Mouse (Mus musculus) gastrocnemius, postnatal 4 days (tissue): ENCODE results near the gene Pecr. TPM values are rescaled to one million over a fixed set of nuclear protein-coding genes. Genes with fewer than 3 reads are reported as not detected.
"Not testable (repeated sequence)": the region's sequence is repeated elsewhere in the genome, so short reads cannot be mapped to it uniquely, and the experiment has no call there.

Experiments
- DNase-seq, 2 experiments: peaks; one replicate each; pipeline ENCODE4 v3.0.0; 2021 to 2022; ENCODE audit warnings: low spot score in 2 of 2, mixed read lengths in 2 of 2
- total RNA-seq, 2 experiments: library from RNA; stranded (reverse); gene quantifications; 2 replicates each; pipeline ENCODE4 v1.2.3; 2021

The Pecr gene
- total RNA-seq, 2 experiments from 2014 or later, result 16.9 to 17.8 TPM

GRCm38 (mm10) chr1:72238016-72238580 lies 46.0 kb downstream of the Pecr start:
- no peak for DNase-seq

DNA sequence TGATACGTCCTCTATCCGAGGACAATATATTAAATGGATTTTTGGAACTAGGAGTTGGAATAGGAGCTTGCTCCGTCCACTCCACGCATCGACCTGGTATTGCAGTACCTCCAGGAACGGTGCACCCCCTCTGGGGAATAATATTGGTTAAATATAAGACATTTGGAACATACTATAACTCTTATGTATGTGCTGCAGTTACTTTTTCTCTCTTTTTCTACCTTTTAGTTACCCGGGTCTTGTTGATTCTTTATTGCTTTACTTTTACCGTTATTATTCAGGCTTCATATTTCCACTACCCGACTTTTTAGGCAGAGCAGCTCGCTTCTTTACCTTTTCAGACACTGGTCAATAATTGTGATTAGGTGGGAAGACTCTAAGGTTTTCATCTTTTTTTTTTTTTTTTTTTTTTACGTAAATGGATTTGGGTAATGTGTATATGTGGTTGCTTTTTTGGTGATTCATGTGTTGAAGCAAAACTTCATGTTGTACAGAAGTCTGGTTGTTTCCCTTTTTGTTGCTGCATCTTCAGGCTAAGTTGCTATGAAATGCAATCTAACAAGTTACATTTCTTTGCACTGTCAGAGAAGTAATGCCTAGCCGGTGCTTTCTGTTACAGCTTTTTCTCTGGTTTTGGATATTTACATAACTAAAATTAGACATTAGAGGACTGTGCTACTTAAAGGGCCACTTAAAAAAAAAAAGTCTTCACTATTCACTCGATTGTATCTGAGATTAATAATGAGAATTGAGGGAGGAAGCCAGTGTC lies 46.9 kb downstream of the Pecr start:
- no peak for DNase-seq

GRCm38 (mm10) chr1:72236363-72237006 lies 47.6 kb downstream of the Pecr start:
- peak; percentile 56 to 77 for DNase-seq

GRCm38 (mm10) chr1:72232592-72232991 lies 51.5 kb downstream of the Pecr start:
- DNase-seq, result not testable (repeated sequence)

- DNase-seq, result no peak
Observed at GRCm38 (mm10) chr1:72228974-72229373, 55.1 kb downstream of the Pecr start.

GRCm38 (mm10) chr1:72227546-72227945 lies 56.6 kb downstream of the Pecr start:
- DNase-seq, result no peak

DNA sequence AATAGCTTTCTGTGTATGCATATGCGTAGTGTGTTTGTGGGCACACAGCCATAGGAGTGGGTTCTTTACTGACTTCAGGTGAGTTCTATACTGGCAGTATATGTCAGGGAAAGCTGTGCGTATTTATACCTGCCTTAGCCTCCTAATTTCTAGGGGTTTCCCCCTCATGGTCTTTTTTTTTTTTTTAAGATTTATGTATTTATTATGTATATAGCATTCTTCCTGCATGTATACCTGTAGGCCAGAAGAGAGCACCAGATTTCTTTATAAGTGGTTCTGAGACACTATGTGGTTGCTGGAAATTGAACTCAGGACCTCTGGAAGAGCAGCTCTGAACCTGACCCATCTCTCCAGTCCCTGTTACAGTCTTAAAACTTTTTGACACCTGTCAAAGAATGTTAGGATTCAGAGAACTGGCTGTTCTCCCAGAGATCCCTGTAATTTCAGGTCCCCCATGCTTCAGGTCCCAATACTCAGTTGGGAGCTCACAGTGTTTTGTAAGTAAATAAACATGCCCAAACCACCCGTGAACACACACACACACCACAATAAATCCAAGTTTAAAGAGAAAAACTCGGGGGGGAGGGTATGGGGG lies 57.1 kb downstream of the Pecr start:
- DNase-seq, result no peak

GRCm38 (mm10) chr1:72226172-72226886 lies 57.8 kb downstream of the Pecr start:
- DNase-seq, result no peak

DNA sequence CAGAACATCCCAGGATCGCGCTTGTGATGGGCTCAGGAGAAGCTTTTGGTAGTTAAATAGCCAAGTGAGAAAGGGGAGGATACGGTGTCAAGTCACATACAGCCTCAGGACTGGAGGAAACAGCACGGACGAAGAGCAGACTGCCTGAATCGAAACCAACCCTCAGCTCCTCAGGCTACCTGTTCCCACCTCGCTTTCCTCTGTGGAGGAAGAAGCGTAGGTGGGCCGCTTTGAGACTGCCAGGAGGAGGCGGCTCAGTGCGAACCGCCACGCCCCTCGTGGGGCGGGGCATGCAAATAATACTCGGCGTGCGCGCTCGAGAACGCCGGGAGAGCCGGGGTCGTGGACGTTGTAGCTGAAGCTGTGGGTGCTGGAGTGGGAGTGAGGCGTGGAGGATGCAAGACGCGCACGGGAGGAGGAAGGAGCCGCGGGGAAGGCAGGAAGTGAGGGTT lies 58.4 kb downstream of the Pecr start:
- DNase-seq, result peak; percentile 51 to 76

DNA sequence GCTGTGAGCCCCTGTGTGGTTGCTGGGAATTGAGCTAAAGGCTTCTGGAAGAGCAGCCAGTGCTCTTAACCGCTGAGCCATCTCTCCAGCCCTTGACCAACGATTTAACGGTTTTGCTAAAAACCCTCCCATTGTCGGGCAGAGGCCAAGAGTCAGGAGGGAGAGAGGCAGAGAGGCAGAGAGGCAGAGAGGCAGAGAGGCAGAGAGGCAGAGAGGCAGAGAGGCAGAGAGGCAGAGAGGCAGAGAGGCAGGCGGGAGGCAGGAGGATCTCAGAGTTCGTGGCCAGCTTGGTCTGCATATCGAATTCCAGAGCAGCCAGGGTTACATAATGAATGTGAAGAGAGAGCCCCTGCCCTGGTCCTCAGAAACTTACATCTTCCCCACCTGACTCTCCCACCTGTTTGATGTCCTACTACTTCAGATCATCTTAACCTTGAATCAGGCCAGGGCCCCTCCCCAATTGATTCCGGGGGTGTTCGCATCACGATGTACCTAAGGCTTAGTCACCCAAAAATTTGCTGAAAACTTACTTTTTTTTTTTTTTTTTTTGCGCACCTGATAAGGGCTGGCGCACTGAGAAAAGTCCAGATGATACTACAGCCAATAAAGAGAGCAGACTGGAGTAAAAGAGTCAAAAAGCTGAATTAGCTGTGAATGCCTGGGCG lies 58.9 kb downstream of the Pecr start:
- DNase-seq, result no peak

GRCm38 (mm10) chr1:72220008-72220407 lies 64.1 kb downstream of the Pecr start:
- no peak for DNase-seq

- DNase-seq, result no peak
Observed at GRCm38 (mm10) chr1:72219116-72219515, 65.0 kb downstream of the Pecr start.

- no peak for DNase-seq
Observed at GRCm38 (mm10) chr1:72218626-72219025, 65.5 kb downstream of the Pecr start.

GRCm38 (mm10) chr1:72216761-72217160 lies 67.4 kb downstream of the Pecr start:
- DNase-seq, result no peak

DNA sequence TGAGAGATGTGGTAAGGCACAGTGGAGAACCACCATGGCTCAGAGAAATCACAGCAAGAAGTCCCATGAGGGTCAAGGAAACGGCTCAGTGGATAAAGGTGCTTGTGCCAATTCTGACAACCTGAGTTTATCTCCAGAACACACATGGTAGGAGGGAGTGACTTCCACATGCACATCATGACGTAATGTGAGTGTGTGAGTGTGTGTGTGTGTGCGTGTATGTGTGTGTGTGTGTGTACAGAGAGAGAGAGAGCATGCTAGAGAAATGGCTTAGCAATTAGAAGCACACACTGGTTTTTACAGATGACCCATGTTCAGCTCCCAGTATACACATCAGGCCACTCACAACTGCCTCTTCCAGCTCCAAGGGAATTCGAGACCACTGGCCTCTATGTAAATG lies 68.9 kb downstream of the Pecr start:
- DNase-seq, result no peak

DNA sequence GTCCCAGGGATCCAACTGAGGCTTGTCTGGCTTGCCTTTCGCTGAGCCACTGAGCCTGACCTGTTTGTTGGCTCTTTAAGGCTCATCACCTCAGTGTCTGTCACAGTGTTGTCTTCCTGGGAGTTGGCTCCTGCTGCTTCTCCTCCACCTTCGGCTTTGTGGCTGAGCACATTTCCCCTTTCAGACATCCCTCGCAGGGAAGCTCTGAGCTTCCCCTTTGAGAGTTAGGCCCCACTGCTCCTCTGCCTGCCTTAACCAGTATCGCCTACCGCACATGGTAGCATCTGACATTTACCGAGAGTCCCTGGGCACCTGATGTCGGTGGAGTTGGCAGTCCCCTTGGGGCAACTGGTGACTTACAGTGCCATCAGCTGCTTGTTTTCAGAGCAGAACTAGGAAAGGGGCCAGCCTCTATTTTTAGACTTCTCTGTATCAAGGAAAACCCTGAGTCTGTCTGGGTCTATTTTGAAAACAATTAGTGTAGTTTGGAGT lies 69.6 kb downstream of the Pecr start:
- peak in 1 of 2 experiments; percentile 32 for DNase-seq

DNA sequence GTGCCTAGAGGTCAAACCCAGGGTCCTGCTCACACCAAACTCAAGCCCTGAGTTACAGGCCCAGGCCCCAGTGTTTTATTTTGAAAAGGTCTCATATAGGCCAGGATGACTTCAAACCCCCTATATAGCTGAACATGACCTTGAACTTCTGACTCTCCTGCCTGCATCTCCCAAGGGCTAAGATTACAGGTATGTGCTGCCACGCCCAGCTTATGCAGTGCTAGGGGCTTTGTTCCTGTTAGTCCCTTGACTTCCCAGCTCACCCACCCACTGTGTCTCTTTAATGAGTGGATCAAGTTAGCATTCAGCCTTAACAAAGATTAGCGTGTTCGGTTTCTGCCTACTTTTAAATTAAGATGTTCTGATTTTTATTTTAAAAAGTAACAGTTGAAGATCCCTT lies 70.2 kb downstream of the Pecr start:
- DNase-seq, result no peak

- DNase-seq, result peak; percentile 36 to 58
Observed at GRCm38 (mm10) chr1:72211701-72212699, 72.1 kb downstream of the Pecr start, which contains the start of gene Mreg. Gene Mreg (minus strand): TSS chr1:72212307.
